In the genomic region with DNA sequence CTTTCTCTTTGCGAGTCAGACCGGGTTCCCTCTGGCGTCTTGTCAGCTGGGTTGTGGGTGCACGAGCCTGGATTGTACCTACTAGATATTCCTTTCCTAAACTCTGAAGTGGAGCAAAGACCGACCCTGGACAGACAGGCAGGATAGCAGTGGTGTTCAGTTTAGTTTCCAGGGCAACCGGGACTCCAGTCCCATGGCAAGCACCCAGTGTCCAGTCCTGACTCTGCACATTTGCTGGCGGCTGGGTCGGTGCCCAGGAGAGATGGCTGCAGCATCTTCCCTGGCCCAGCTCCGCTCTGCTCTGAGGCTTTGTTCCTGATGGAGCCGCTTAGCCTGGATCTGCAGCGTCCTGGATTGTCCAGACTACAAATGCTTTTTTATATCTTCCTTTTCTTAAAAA, we compare ENCODE assay signal across 9 mouse cellular contexts.
DNase-seq lines count a peak whose midpoint lies in the region; ATAC-seq and TF ChIP-seq lines count a peak whose summit lies in the region.
"Had no signal": no experiment of that assay in that cellular context is flagged by ENCODE, and none has a peak within 500 bp of the region (broad histone marks: within the 10 kb centered on the region; RNA-seq: fewer than 3 reads in every experiment).

No protein-coding gene starts in this region.

- intact Hi-C loops in gastrocnemius, adult 2 months (cut with DNase I), result loop anchor here (5.0 kb wide), 1 partner anchor 55 kb away; no protein-coding TSS in a partner anchor

- H3K36me3 ChIP-seq in heart, embryonic 11.5 days (ENCODE audit: control insufficient read depth, insufficient read depth, low read length), result no peaks in the 10 kb centered on the region
- H3K36me3 ChIP-seq in kidney, embryonic 14.5 days (ENCODE audit: control insufficient read depth, insufficient read depth, low read length), result no peaks in the 10 kb centered on the region
- H3K36me3 ChIP-seq in midbrain, postnatal 0 days (ENCODE audit: insufficient read depth, low read length), result no peaks in the 10 kb centered on the region

- no peak for TF ChIP-seq CTCF in gastrocnemius, adult 2 months (IDR thresholded peaks at IDR 0.05)
- no peak for TF ChIP-seq CTCF in midbrain, postnatal 0 days (IDR thresholded peaks at IDR 0.05)

- no peak overlapping the region for H3K4me2 ChIP-seq in heart, embryonic 11.5 days
- H3K4me2 ChIP-seq in kidney, embryonic 14.5 days (replicated peaks; ENCODE audit: low read depth, low read length), result no peak overlapping the region
- no peak overlapping the region for H3K4me2 ChIP-seq in midbrain, postnatal 0 days (ENCODE audit: low read depth, low read length, poor library complexity, severe bottlenecking)

- 73% methylated on average over 11 of the region's 11 CpGs for WGBS in heart, embryonic 11.5 days (ENCODE audit: insufficient replicate concordance)
- WGBS in kidney, embryonic 14.5 days, result 63% methylated on average over 11 of the region's 11 CpGs
- 44% methylated on average over 11 of the region's 11 CpGs for WGBS in midbrain, postnatal 0 days

- H3K9me3 ChIP-seq in heart, embryonic 11.5 days (replicated peaks; ENCODE audit: control insufficient read depth, low read length), result no peaks in the 10 kb centered on the region
- H3K9me3 ChIP-seq in kidney, embryonic 14.5 days (ENCODE audit: control insufficient read depth, low read length), result no peaks in the 10 kb centered on the region
- H3K9me3 ChIP-seq in midbrain, postnatal 0 days (ENCODE audit: low read length), result no peaks in the 10 kb centered on the region

- no peak overlapping the region for H3K27ac ChIP-seq in heart, embryonic 11.5 days (ENCODE audit: low read depth, low read length)
- H3K27ac ChIP-seq in gastrocnemius, adult 2 months, result no peak overlapping the region
- H3K27ac ChIP-seq in kidney, embryonic 14.5 days (ENCODE audit: low read depth, low read length), result no peak overlapping the region
- no peak overlapping the region for H3K27ac ChIP-seq in midbrain, postnatal 0 days (ENCODE audit: low read depth, low read length)
- H3K27ac ChIP-seq: macrophage had no signal

- no peaks in the 10 kb centered on the region for H3K27me3 ChIP-seq in heart, embryonic 11.5 days (ENCODE audit: control insufficient read depth, insufficient read depth, low read length)
- no peaks in the 10 kb centered on the region for H3K27me3 ChIP-seq in kidney, embryonic 14.5 days (ENCODE audit: control insufficient read depth, insufficient read depth, low read length)
- no peaks in the 10 kb centered on the region for H3K27me3 ChIP-seq in midbrain, postnatal 0 days (ENCODE audit: insufficient read depth, low read length)

- no peak overlapping the region for H3K9ac ChIP-seq in heart, embryonic 11.5 days (ENCODE audit: low read depth, low read length)
- H3K9ac ChIP-seq in kidney, embryonic 14.5 days (ENCODE audit: low read depth, low read length), result no peak overlapping the region
- H3K9ac ChIP-seq in midbrain, postnatal 0 days (replicated peaks; ENCODE audit: low read length, poor library complexity, severe bottlenecking), result no peak overlapping the region

- ATAC-seq in heart, embryonic 11.5 days (replicated peaks; ENCODE audit: insufficient number of reproducible peaks, low FRiP score, low TSS enrichment), result no peak
- ATAC-seq in kidney, embryonic 14.5 days (ENCODE audit: low FRiP score, low TSS enrichment), result 0 out of 2 replicates have a peak, but pooled peaks have one; percentile 17
- ATAC-seq in midbrain, postnatal 0 days (ENCODE audit: low FRiP score), result peak; percentile 69

- peaks cover 5% of the 10 kb centered on the region; the same call in 1 of the 2 replicates for H3K4me1 ChIP-seq in heart, embryonic 11.5 days (ENCODE audit: control insufficient read depth, insufficient read depth, low read length)
- H3K4me1 ChIP-seq in kidney, embryonic 14.5 days (ENCODE audit: control insufficient read depth, insufficient read depth, low read length), result peaks cover 17% of the 10 kb centered on the region
- peaks cover 10% of the 10 kb centered on the region; the same call in 1 of the 2 replicates for H3K4me1 ChIP-seq in midbrain, postnatal 0 days (ENCODE audit: insufficient read depth, low read length)

- no peak overlapping the region for H3K4me3 ChIP-seq in heart, embryonic 11.5 days (ENCODE audit: low read depth, low read length)
- peak overlapping the region; percentile 49 for H3K4me3 ChIP-seq in gastrocnemius, adult 2 months
- H3K4me3 ChIP-seq in kidney, embryonic 14.5 days (ENCODE audit: low read length), result no peak overlapping the region
- H3K4me3 ChIP-seq in midbrain, postnatal 0 days (ENCODE audit: low read depth, low read length), result no peak overlapping the region

- peak; percentile 97 for DNase-seq in heart, adult 11 months
- DNase-seq in ZHBTc4 (ENCODE audit: low read depth, low spot score), result peak; percentile 14
- peak; percentile 89 for DNase-seq in gastrocnemius, adult 2 months
- DNase-seq in midbrain, postnatal 0 days (ENCODE audit: low spot score), result peak; percentile 87
- no peak for DNase-seq in embryo, embryonic 10 days (ENCODE audit: low spot score)
- DNase-seq in T-cell, adult 2 months (ENCODE audit: low spot score), result no peak

Comparison
In these comparisons a context has a peak if more than half of its experiments do, and no peak if none do; other contexts are left out.
1. DNase-seq: peak in heart, adult 11 months (single experiment), ZHBTc4 (single experiment), gastrocnemius, adult 2 months (single experiment) and midbrain, postnatal 0 days (single experiment); none in embryo, embryonic 10 days (single experiment) and T-cell, adult 2 months (single experiment).